Mouse (Mus musculus): ENCODE data around the gene Syt9. TPM values are rescaled to one million over a fixed set of nuclear protein-coding genes. Genes with fewer than 3 reads are reported as not detected.

Syt9 gene
- total and polyA plus RNA-seq, 3 experiments = 0.05 TPM; not detected in 2

DNA sequence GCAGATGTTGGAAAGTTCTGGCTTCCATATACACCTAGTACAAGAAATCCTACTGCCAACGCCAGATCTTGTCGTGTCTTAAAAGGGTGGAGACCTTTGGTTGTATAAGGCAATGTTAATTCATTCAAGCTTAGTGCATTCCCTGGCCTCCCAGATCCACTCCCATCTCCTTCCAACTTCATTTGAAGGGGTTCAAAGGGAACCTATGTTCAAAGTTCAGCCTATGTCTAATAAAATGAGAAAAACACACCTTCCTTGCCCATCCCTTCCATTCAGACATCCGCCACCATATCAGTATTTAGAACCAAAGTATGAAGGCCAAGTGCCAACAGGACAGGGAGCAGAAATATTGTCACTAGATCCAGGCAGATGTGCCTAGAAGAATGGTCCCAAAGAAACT is 177.3 kb downstream of the Syt9 start:
- Histone ChIP-seq H3K27me3 (ENCODE audit: insufficient read depth, low read length) (no peaks in the 10 kb centered on the region), H3K36me3 (replicated peaks) (no peaks in the 10 kb centered on the region), H3K4me1 (ENCODE audit: insufficient read depth, low read depth, low read length) (no peaks in the 10 kb centered on the region), H3K9me3 (replicated peaks) (peaks cover 37% of the 10 kb centered on the region), H3K4me3 (ENCODE audit: low read depth, low read length) (no peak overlapping the region)
- TF ChIP-seq TAL1 (conservative IDR thresholded peaks at IDR 0.05; ENCODE audit: low read depth, low read length) = no peak
- TF ChIP-seq GATA2 (IDR thresholded peaks at IDR 0.05; ENCODE audit: borderline replicate concordance, low read depth, low read length) = no peak
- no peak for TF ChIP-seq POLR2AphosphoS5 (IDR thresholded peaks at IDR 0.05; ENCODE audit: insufficient replicate concordance, low read depth, low read length)
- TF ChIP-seq GATA1 (IDR thresholded peaks at IDR 0.05; ENCODE audit: borderline replicate concordance, low read length) = no peak
- TF ChIP-seq CTCF (IDR thresholded peaks at IDR 0.05; ENCODE audit: low read depth, low read length) = no peak
- ATAC-seq (ENCODE audit: extremely low read depth, insufficient number of reproducible peaks, low FRiP score, poor library complexity, severe bottlenecking) = no peak
- no peak for DNase-seq (ENCODE audit: low spot score)

DNA sequence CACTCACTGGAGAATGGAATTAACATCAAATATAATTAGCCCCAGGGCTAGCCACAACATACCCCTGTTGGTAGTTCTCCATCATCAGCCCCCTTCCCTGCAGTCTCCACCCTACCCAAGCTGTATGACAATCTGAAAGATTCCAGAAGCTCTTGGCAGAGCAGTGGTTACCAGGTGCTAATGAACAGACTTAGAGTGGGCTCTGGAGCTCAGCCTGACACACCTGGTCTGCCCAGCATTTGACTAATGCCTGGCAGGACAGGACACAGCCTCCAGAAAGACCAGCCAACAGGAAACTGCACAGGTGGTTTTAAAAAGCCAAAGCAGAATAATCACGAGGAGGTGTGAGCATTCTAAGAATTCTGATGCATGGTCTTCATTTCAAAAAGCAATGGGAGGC is 182.9 kb downstream of the Syt9 start:
- no peak for TF ChIP-seq GATA2 (IDR thresholded peaks at IDR 0.05; ENCODE audit: borderline replicate concordance, low read depth, low read length)
- TF ChIP-seq POLR2AphosphoS5 (IDR thresholded peaks at IDR 0.05; ENCODE audit: insufficient replicate concordance, low read depth, low read length) = no peak
- no peak for TF ChIP-seq TAL1 (conservative IDR thresholded peaks at IDR 0.05; ENCODE audit: low read depth, low read length)
- no peak for TF ChIP-seq CTCF (IDR thresholded peaks at IDR 0.05; ENCODE audit: low read depth, low read length)
- TF ChIP-seq GATA1 (IDR thresholded peaks at IDR 0.05; ENCODE audit: borderline replicate concordance, low read length) = no peak
- Histone ChIP-seq H3K4me3 (ENCODE audit: low read depth, low read length) (no peak overlapping the region), H3K4me1 (ENCODE audit: insufficient read depth, low read depth, low read length) (no peaks in the 10 kb centered on the region), H3K36me3 (replicated peaks) (no peaks in the 10 kb centered on the region), H3K27me3 (ENCODE audit: insufficient read depth, low read length) (no peaks in the 10 kb centered on the region), H3K9me3 (replicated peaks) (peaks cover 18% of the 10 kb centered on the region)
- DNase-seq (ENCODE audit: low spot score) (no peak), ATAC-seq (ENCODE audit: extremely low read depth, insufficient number of reproducible peaks, low FRiP score, poor library complexity, severe bottlenecking) (no peak)

DNA sequence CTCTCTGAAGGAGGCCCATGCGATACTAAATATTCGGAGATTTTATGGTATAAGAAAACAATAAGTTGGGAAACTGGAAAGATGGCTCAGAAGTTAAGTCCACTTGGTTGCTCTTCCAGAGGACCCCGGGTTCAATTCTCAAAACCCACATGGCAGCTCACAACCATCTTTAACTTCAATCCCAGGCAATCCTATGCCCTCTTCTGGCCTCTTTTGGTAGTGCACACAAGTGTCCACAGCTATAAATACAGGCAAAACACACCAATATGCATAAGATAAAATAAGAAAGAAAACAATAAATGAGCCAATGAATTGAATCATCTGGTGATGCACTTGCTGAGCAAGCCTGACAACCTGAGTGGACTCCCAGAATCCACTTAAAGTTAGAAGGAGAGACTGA is 185.4 kb downstream of the Syt9 start:
- DNase-seq (ENCODE audit: low spot score) (no peak), ATAC-seq (ENCODE audit: extremely low read depth, insufficient number of reproducible peaks, low FRiP score, poor library complexity, severe bottlenecking) (no peak)
- H3K4me3 ChIP-seq (ENCODE audit: low read depth, low read length) = no peak overlapping the region
- H3K9me3 ChIP-seq (replicated peaks) = peaks cover 22% of the 10 kb centered on the region
- no peaks in the 10 kb centered on the region for H3K4me1 ChIP-seq (ENCODE audit: insufficient read depth, low read depth, low read length)
- no peaks in the 10 kb centered on the region for H3K27me3 ChIP-seq (ENCODE audit: insufficient read depth, low read length)
- H3K36me3 ChIP-seq (replicated peaks) = no peaks in the 10 kb centered on the region
- TF ChIP-seq GATA2 (IDR thresholded peaks at IDR 0.05; ENCODE audit: borderline replicate concordance, low read depth, low read length) (no peak), GATA1 (IDR thresholded peaks at IDR 0.05; ENCODE audit: borderline replicate concordance, low read length) (no peak), TAL1 (conservative IDR thresholded peaks at IDR 0.05; ENCODE audit: low read depth, low read length) (no peak), POLR2AphosphoS5 (IDR thresholded peaks at IDR 0.05; ENCODE audit: insufficient replicate concordance, low read depth, low read length) (no peak), CTCF (IDR thresholded peaks at IDR 0.05; ENCODE audit: low read depth, low read length) (no peak)

DNA sequence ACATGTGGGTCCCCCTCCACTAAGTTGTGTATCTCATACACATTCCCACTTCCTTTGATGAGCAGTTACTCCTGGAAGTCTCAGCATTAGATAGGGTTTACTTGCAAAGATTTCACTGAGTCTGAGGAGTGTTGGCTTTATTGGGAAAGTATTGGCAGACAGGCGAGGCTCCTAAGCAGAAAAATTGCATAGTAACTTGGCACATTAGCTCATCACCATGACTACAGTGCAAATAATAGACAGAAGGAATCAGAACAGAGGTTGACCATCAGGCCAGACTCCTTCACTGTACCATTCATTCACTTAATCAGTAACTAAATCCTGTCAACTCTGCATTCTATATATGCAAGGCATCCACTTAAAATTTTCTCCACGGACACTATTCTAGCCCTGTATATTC is 190.1 kb downstream of the Syt9 start:
- no peaks in the 10 kb centered on the region for H3K27me3 ChIP-seq (ENCODE audit: insufficient read depth, low read length)
- peaks cover 20% of the 10 kb centered on the region for H3K9me3 ChIP-seq (replicated peaks)
- H3K36me3 ChIP-seq (replicated peaks) = no peaks in the 10 kb centered on the region
- H3K4me1 ChIP-seq (ENCODE audit: insufficient read depth, low read depth, low read length) = no peaks in the 10 kb centered on the region
- no peak for ATAC-seq (ENCODE audit: extremely low read depth, insufficient number of reproducible peaks, low FRiP score, poor library complexity, severe bottlenecking)
- no peak overlapping the region for H3K4me3 ChIP-seq (ENCODE audit: low read depth, low read length)
- DNase-seq (ENCODE audit: low spot score) = no peak
- TF ChIP-seq TAL1 (conservative IDR thresholded peaks at IDR 0.05; ENCODE audit: low read depth, low read length) = no peak
- no peak for TF ChIP-seq GATA1 (IDR thresholded peaks at IDR 0.05; ENCODE audit: borderline replicate concordance, low read length)
- TF ChIP-seq CTCF (IDR thresholded peaks at IDR 0.05; ENCODE audit: low read depth, low read length) = no peak
- no peak for TF ChIP-seq POLR2AphosphoS5 (IDR thresholded peaks at IDR 0.05; ENCODE audit: insufficient replicate concordance, low read depth, low read length)
- no peak for TF ChIP-seq GATA2 (IDR thresholded peaks at IDR 0.05; ENCODE audit: borderline replicate concordance, low read depth, low read length)

DNA sequence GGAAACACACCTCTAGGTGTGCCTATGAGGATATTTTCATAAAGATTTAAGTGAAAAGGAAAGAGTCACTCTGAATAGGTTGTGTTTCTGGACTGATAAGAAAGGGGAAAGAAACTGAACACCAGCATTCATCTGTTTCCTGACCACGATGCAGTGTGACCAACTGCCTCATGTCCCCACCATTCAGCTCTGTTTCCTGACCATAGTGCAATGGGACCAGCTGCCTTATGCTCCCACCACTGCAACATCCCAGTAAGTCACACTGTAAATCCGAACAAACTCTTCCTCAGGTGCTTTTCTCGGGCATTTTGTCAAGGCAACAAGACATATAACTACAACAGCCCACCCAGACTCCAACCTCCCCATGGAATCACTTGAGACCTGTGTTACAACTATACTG is 191.1 kb downstream of the Syt9 start:
- ATAC-seq (ENCODE audit: extremely low read depth, insufficient number of reproducible peaks, low FRiP score, poor library complexity, severe bottlenecking) (no peak), DNase-seq (ENCODE audit: low spot score) (no peak)
- Histone ChIP-seq H3K9me3 (replicated peaks) (peaks cover 20% of the 10 kb centered on the region), H3K4me3 (ENCODE audit: low read depth, low read length) (no peak overlapping the region), H3K27me3 (ENCODE audit: insufficient read depth, low read length) (no peaks in the 10 kb centered on the region), H3K4me1 (ENCODE audit: insufficient read depth, low read depth, low read length) (no peaks in the 10 kb centered on the region), H3K36me3 (replicated peaks) (no peaks in the 10 kb centered on the region)
- TF ChIP-seq TAL1 (conservative IDR thresholded peaks at IDR 0.05; ENCODE audit: low read depth, low read length) = no peak
- no peak for TF ChIP-seq GATA1 (IDR thresholded peaks at IDR 0.05; ENCODE audit: borderline replicate concordance, low read length)
- no peak for TF ChIP-seq CTCF (IDR thresholded peaks at IDR 0.05; ENCODE audit: low read depth, low read length)
- TF ChIP-seq POLR2AphosphoS5 (IDR thresholded peaks at IDR 0.05; ENCODE audit: insufficient replicate concordance, low read depth, low read length) = no peak
- TF ChIP-seq GATA2 (IDR thresholded peaks at IDR 0.05; ENCODE audit: borderline replicate concordance, low read depth, low read length) = no peak

DNA sequence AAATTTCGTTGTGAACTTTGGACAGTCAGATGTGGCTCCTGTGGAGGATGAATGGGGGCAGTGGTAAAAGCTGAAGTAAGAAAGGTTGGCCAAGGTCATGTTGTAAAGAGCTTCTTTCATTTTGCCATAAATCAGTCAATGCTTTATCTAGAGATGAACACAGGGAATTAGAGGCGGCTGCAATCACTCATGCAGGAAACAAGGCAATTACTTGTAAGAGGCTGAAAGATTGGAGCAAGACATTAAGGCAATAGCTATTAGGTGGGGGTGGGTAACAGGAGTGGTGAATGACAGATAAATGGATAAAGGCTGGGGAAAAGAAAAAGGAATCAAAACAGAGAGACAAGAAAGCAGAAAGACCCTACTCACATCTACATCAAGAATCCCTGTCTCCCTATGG is 193.2 kb downstream of the Syt9 start:
- TF ChIP-seq POLR2AphosphoS5 (IDR thresholded peaks at IDR 0.05; ENCODE audit: insufficient replicate concordance, low read depth, low read length) = no peak
- TF ChIP-seq CTCF (IDR thresholded peaks at IDR 0.05; ENCODE audit: low read depth, low read length) = no peak
- TF ChIP-seq TAL1 (conservative IDR thresholded peaks at IDR 0.05; ENCODE audit: low read depth, low read length) = no peak
- no peak for TF ChIP-seq GATA1 (IDR thresholded peaks at IDR 0.05; ENCODE audit: borderline replicate concordance, low read length)
- no peak for TF ChIP-seq GATA2 (IDR thresholded peaks at IDR 0.05; ENCODE audit: borderline replicate concordance, low read depth, low read length)
- H3K4me1 ChIP-seq (ENCODE audit: insufficient read depth, low read depth, low read length) = no peaks in the 10 kb centered on the region
- no peaks in the 10 kb centered on the region for H3K27me3 ChIP-seq (ENCODE audit: insufficient read depth, low read length)
- no peaks in the 10 kb centered on the region for H3K36me3 ChIP-seq (replicated peaks)
- no peak overlapping the region for H3K4me3 ChIP-seq (ENCODE audit: low read depth, low read length)
- H3K9me3 ChIP-seq (replicated peaks) = peaks cover 17% of the 10 kb centered on the region
- DNase-seq (ENCODE audit: low spot score) (no peak), ATAC-seq (ENCODE audit: extremely low read depth, insufficient number of reproducible peaks, low FRiP score, poor library complexity, severe bottlenecking) (no peak)
